Mouse (Mus musculus) bone marrow, adult 2 months (tissue): ENCODE measurements around the gene Lrch1. TPM values are rescaled to one million over a fixed set of nuclear protein-coding genes. Genes with fewer than 3 reads are reported as not detected.
A peak's percentile ranks its signal among the peaks of the same experiment; 100 is the strongest.

ENCODE experiments used
- H3K27ac ChIP-seq: fragments of 200-500 bp; 2 replicates; pipeline ENCODE4 v1.5.1; 2012; ENCODE audit warnings: low read depth, mild to moderate bottlenecking, control low read depth, inconsistent platforms, low read length; ENCODE audit not compliant: control insufficient read depth, poor library complexity, insufficient read depth
- H3K4me1 ChIP-seq: fragments of 200-500 bp; 2 replicates; pipeline ENCODE4 v1.6.1; 2011; ENCODE audit warnings: low read length; ENCODE audit not compliant: control insufficient read depth, insufficient read depth
- H3K4me3 ChIP-seq: fragments of 200-500 bp; replicated peaks from 2 replicates; pipeline ENCODE3; 2011; ENCODE audit warnings: mild to moderate bottlenecking, low read depth, low read length, control low read depth; ENCODE audit not compliant: control insufficient read depth
- CTCF ChIP-seq: fragments of 200-500 bp; IDR thresholded peaks from 2 replicates; pipeline ENCODE4 v1.5.1; 2011; ENCODE audit warnings: low read length, control low read depth; ENCODE audit not compliant: control insufficient read depth, insufficient read depth
- POLR2A ChIP-seq: fragments of 200-500 bp; IDR thresholded peaks from 2 replicates; pipeline ENCODE4 v1.6.1; 2011; ENCODE audit warnings: low read depth, mild to moderate bottlenecking, control low read depth, low read length, borderline replicate concordance; ENCODE audit not compliant: control insufficient read depth
- WGBS: fragments of 180-500 bp; shearing (Covaris S2); methylation state at CpG from one replicate; pipeline ENCODE4 v1.1.7; 2018; 5-methylcytosine and 5-hydroxymethylcytosine counted together
- polyA plus RNA-seq: library from polyadenylated mRNA; stranded (reverse); fragments of >200 nt; gene quantifications from 2 replicates; pipeline ENCODE4 v1.2.4, GENCODE M21; 2011; ENCODE audit warnings: low replicate concordance; ENCODE audit not compliant: missing spikeins, insufficient read depth, insufficient read length

Gene Lrch1
- 7.9 and 9.2 TPM in 2 replicates for polyA plus RNA-seq

DNA sequence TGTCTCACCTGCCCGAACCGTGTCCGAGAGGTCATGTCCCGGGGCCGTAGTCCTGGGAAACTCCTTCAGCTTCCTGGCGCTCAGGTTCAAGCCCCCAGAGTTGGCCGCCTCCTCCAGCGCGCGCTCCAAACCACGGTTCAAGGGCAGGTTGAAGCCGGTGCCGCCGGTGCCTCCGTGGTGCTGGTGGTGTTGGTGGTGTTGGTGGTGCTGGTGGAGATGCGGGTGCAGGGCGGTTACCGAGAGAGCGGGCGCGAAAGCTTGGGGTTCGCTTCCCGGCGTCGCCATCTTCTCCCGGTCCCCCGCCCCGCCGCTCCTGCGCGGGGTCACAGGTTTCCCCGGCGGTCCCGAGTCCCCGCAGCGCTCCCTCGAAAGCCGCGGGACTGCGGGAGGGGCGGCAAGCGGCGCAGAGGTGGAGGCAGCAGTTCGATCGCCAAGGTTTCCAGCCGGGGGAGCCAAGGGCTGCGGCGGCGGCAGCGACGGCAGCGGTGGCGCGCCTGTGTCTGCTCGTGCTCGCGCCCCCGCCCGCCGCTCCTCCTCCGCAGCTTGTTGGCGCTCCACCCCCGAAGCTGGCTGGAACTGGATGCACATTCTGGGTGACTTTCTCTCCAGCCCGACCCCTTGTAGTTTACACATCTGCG, at the start of gene Lrch1:
Gene Lrch1 (minus strand): TSS at position 501 of the 638 bp plus-strand sequence.
- Histone ChIP-seq H3K4me3 (peak within 1 kb of the TSS; percentile 96), H3K27ac (peak within 1 kb of the TSS; percentile 97), H3K4me1 (peaks cover 7% of the 10 kb centered on the region)
- TF ChIP-seq CTCF (no peak), POLR2A (peak; percentile 70; the same call in 1 of the 2 replicates)
- WGBS = under 1% methylated on average over 65 of the region's 65 CpGs

DNA sequence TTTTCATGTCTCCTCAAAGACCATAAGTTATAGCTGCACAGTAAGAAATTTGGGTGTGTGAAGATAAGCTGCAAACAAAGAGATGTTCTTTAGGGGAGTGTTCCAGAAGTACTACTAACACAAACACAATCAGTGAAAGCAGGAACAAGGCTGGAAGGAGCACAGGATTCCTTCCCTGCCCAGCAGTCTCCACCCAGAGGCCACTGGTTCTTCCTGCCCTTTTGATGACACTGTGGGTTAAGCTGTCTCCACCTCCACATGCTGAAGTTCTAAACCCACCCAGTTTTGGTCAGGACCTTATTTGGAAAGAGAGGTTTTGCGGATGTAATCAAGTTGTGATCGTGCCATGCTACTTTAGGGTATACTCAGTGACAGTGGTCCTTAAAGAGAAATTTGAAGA, 49.4 kb upstream of the Lrch1 start:
- Histone ChIP-seq H3K27ac (no peak overlapping the region), H3K4me3 (no peak overlapping the region), H3K4me1 (no peaks in the 10 kb centered on the region; the same call in 1 of the 2 replicates)
- TF ChIP-seq POLR2A (no peak), CTCF (no peak)
- 63% methylated on average over 2 of the region's 2 CpGs for WGBS

DNA sequence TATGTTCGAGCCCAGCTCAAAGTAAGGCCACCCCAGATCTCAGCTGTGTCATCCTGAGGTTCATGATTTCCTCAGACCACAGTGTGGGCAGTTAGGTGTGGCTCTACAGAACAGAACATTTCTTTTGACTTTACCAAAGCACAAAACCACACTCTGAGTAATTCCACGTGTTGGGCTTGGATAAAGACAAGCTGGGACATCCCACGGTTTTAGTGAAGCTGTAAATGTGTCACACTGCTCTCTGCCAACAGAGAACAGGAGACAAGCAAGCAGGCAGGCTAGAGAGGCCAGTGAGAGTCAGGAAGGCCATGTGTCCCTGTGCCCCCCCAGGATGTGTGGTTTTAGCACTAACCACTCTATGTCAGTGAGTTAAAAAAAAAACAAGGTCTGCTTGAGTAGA, 48.9 kb upstream of the Lrch1 start:
- Histone ChIP-seq H3K4me1 (no peaks in the 10 kb centered on the region; the same call in 1 of the 2 replicates), H3K4me3 (no peak overlapping the region), H3K27ac (peak overlapping the region; percentile 4; the same call in 1 of the 2 replicates)
- under 1% methylated on average over 3 of the region's 3 CpGs for WGBS
- no peak for TF ChIP-seq CTCF
- no peak for TF ChIP-seq POLR2A

DNA sequence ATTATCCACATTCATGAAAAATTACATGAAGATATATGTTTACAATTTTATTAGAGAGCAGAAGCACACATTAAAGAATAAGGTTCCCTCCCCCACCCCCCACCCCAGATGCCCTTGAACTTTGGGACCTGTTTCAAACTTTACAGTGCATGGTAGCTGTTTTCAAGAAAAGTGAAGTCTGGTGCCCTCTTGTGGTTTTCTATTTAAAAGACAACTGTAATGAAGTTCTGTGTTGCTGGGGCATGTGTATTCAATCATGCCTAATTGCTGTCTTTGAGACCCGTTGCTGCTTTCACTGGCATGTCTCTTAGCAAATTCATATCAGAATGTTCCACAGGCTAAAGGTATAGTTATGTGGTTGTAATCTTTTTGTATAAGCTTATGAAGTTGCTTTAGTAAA, 42.8 kb upstream of the Lrch1 start:
- H3K4me1 ChIP-seq = no peaks in the 10 kb centered on the region; the same call in 1 of the 2 replicates
- no peak overlapping the region for H3K27ac ChIP-seq
- 0% methylated on average over 1 of the region's 1 CpGs for WGBS
- no peak overlapping the region for H3K4me3 ChIP-seq
- TF ChIP-seq CTCF = no peak
- TF ChIP-seq POLR2A = no peak

DNA sequence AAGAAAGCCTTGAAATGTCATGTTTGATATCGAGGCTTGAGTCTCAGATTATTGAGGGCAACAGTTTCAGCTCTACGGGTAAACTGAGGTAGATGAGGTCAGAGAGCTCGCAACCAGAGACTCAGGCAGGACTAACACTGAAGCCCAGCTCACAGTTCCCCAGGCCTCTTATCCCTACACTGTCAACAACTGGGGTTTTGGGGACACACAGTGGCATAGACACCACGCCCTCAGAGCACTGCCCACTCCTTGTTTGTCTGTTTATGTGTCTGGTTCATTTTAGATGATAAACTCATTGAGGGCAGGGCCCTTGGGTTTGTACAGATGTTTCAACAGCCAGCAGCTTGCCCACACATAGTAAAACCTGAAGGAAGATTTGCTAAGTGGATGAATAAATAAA, 42.2 kb upstream of the Lrch1 start:
- TF ChIP-seq POLR2A (no peak), CTCF (no peak)
- Histone ChIP-seq H3K27ac (no peak overlapping the region), H3K4me3 (no peak overlapping the region), H3K4me1 (no peaks in the 10 kb centered on the region)
- WGBS = 75% methylated on average over 4 of the region's 4 CpGs

DNA sequence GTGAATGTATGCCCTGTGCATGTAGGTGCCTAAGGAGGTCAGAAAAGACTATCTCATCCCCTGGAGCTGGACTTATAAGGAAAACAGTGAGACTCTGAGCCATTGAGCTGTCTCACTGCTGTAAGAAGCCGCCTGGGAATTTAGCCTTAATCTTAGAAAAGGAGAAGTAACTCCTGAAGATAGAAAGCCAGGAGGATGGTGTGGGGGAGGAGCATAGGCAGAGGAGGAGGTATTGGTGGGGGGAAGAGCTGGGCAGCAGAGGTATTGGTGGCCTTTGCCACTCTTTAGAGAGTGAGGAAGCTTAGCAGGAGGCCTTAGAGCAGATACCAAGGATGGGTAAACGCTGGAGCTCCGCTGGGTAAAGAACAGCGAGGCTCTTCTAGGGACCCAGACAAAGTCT, 41.6 kb upstream of the Lrch1 start:
- Histone ChIP-seq H3K27ac (no peak overlapping the region), H3K4me3 (no peak overlapping the region), H3K4me1 (no peaks in the 10 kb centered on the region)
- WGBS = 37% methylated on average over 4 of the region's 4 CpGs
- TF ChIP-seq POLR2A = no peak
- no peak for TF ChIP-seq CTCF

DNA sequence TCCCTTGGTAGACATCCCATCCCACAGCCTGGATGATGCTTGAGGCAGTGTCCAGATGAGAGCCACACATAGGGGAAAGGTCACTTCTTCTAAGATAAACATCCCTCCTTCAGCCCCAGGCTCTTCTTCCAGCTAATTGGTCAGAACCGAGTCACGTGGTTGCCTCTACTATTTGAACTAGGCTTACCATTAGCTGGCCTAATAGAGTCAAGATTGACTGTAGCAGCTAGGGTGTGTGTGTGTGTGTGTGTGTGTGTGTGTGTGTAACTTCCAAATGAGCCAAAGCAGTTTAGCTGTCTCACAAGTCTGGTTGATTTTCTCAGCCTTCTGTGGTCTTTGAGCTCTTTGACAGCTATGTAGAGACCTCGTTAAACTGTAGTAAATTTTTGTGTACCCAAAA, 38.9 kb upstream of the Lrch1 start:
- TF ChIP-seq CTCF (no peak), POLR2A (no peak)
- no peak overlapping the region for H3K4me3 ChIP-seq
- H3K27ac ChIP-seq = no peak overlapping the region
- WGBS = 84% methylated on average over 3 of the region's 3 CpGs
- H3K4me1 ChIP-seq = no peaks in the 10 kb centered on the region; the same call in 1 of the 2 replicates

DNA sequence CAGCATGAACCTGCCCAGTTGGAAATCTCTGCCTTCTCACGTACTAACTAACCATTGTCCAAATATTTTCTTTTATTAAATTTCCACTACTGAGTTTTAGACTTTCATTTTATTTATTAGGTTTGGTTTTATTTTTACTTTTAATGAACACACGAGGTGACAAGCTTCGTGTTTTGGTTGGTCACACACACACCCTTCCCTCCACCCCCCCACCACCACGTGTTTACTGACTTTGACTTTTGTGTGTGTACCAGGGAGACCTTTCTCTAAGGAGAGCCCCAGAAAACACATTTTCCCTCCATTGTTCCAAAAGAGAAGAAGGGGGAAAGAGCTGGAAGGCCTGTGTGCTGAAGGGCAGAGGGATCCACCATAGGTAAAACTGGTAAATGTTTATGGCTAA, 38.0 kb upstream of the Lrch1 start:
- no peak overlapping the region for H3K27ac ChIP-seq
- WGBS = 49% methylated on average over 4 of the region's 4 CpGs
- H3K4me1 ChIP-seq = no peaks in the 10 kb centered on the region; the same call in 1 of the 2 replicates
- TF ChIP-seq POLR2A = no peak
- no peak for TF ChIP-seq CTCF
- H3K4me3 ChIP-seq = no peak overlapping the region
